Mouse (Mus musculus): ENCODE data around the gene Omp.

DNA sequence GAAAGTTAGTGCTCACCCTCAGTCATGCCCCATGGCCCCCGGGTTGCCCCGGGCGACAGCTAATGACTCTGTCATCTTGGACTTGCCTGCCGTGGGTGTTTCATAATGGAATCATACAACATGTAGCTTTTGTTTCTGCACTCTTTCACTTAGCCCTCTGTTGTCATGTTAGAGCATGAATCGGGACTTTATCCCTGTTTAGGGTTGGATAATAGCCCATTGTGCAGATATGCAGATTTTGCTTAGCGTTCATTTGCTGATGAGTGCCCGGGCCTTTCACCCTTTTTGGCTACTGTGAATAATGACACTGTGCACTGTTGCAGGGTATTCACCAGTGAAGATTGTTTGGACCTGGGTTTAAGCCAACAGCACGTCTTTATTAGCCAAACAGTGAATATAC is 41.3 kb upstream of the Omp start:
- TF ChIP-seq CTCF (IDR thresholded peaks at IDR 0.05; ENCODE audit: low read depth, low read length): no peak
- TF ChIP-seq POLR2A (IDR thresholded peaks at IDR 0.05; ENCODE audit: extremely low read depth, insufficient read depth, low read length): no peak
